Mouse (Mus musculus): ENCODE results near the gene Gm10972. TPM values are rescaled to one million over a fixed set of nuclear protein-coding genes. Genes with fewer than 3 reads are reported as not detected.
A peak's percentile ranks its signal among the peaks of the same experiment; 100 is the strongest.

Gene Gm10972
- polyA plus RNA-seq, 2 experiments: not detected

- no peak for TF ChIP-seq POLR2A (IDR thresholded peaks at IDR 0.05; ENCODE audit: borderline replicate concordance, extremely low read depth, insufficient read depth, insufficient read length)
- WGBS: 69% methylated on average over 2 of the region's 2 CpGs
These were observed 32.3 kb upstream of the Gm10972 start for GRCm38 (mm10) chr3:94610581-94610980.

GRCm38 (mm10) chr3:94611343-94611742 is 31.6 kb upstream of the Gm10972 start:
- no peak overlapping the region for H3K4me3 ChIP-seq (replicated peaks; ENCODE audit: low read length)
- peak overlapping the region; percentile 34 for H3K27ac ChIP-seq (replicated peaks; ENCODE audit: low read depth, low read length)
- H3K4me2 ChIP-seq (replicated peaks; ENCODE audit: low read depth, low read length, severe bottlenecking): no peak overlapping the region
- H3K27me3 ChIP-seq (ENCODE audit: control insufficient read depth, insufficient read depth, low read length): no peaks in the 10 kb centered on the region
- WGBS: 22% methylated on average over 3 of the region's 4 CpGs
- ATAC-seq (ENCODE audit: low FRiP score, low read depth) (no peak), DNase-seq (ENCODE audit: low spot score) (no peak)
- H3K36me3 ChIP-seq (ENCODE audit: control insufficient read depth, insufficient read depth, low read length): no peaks in the 10 kb centered on the region
- H3K9me3 ChIP-seq (ENCODE audit: control insufficient read depth, low read length): no peaks in the 10 kb centered on the region
- H3K4me1 ChIP-seq (ENCODE audit: control insufficient read depth, insufficient read depth, low read length): peaks cover 12% of the 10 kb centered on the region
- TF ChIP-seq POLR2A (IDR thresholded peaks at IDR 0.05; ENCODE audit: borderline replicate concordance, extremely low read depth, insufficient read depth, insufficient read length): no peak
- no peak overlapping the region for H3K9ac ChIP-seq (ENCODE audit: low read depth, low read length, severe bottlenecking)

More at GRCm38 (mm10) chr3:94610581-94610980, 32.3 kb upstream of the Gm10972 start:
- H3K4me1 ChIP-seq (ENCODE audit: control insufficient read depth, insufficient read depth, low read length): peaks cover 12% of the 10 kb centered on the region
- H3K9me3 ChIP-seq (ENCODE audit: control insufficient read depth, low read length): no peaks in the 10 kb centered on the region
- DNase-seq (ENCODE audit: low spot score) (peak; percentile 40), ATAC-seq (ENCODE audit: low FRiP score, low read depth) (no peak)
- no peaks in the 10 kb centered on the region for H3K36me3 ChIP-seq (ENCODE audit: control insufficient read depth, insufficient read depth, low read length)
- no peak overlapping the region for H3K4me2 ChIP-seq (replicated peaks; ENCODE audit: low read depth, low read length, severe bottlenecking)
- H3K27ac ChIP-seq (replicated peaks; ENCODE audit: low read depth, low read length): peak overlapping the region; percentile 34; the same call in 1 of the 2 replicates
- H3K27me3 ChIP-seq (ENCODE audit: control insufficient read depth, insufficient read depth, low read length): no peaks in the 10 kb centered on the region
- no peak overlapping the region for H3K4me3 ChIP-seq (replicated peaks; ENCODE audit: low read length)
- no peak overlapping the region for H3K9ac ChIP-seq (ENCODE audit: low read depth, low read length, severe bottlenecking)

GRCm38 (mm10) chr3:94611834-94612233 is 31.1 kb upstream of the Gm10972 start:
- no peaks in the 10 kb centered on the region for H3K9me3 ChIP-seq (ENCODE audit: control insufficient read depth, low read length)
- no peak for TF ChIP-seq POLR2A (IDR thresholded peaks at IDR 0.05; ENCODE audit: borderline replicate concordance, extremely low read depth, insufficient read depth, insufficient read length)
- H3K27ac ChIP-seq (replicated peaks; ENCODE audit: low read depth, low read length): peak overlapping the region; percentile 34
- H3K4me1 ChIP-seq (ENCODE audit: control insufficient read depth, insufficient read depth, low read length): peaks cover 12% of the 10 kb centered on the region
- no peak overlapping the region for H3K4me3 ChIP-seq (replicated peaks; ENCODE audit: low read length)
- H3K27me3 ChIP-seq (ENCODE audit: control insufficient read depth, insufficient read depth, low read length): no peaks in the 10 kb centered on the region
- H3K4me2 ChIP-seq (replicated peaks; ENCODE audit: low read depth, low read length, severe bottlenecking): no peak overlapping the region
- no peak for DNase-seq (ENCODE audit: low spot score)
- H3K9ac ChIP-seq (ENCODE audit: low read depth, low read length, severe bottlenecking): no peak overlapping the region
- no peak for ATAC-seq (ENCODE audit: low FRiP score, low read depth)
- 55% methylated on average over 5 of the region's 5 CpGs for WGBS
- H3K36me3 ChIP-seq (ENCODE audit: control insufficient read depth, insufficient read depth, low read length): no peaks in the 10 kb centered on the region

- Histone ChIP-seq H3K9me3 (ENCODE audit: control insufficient read depth, low read length) (no peaks in the 10 kb centered on the region), H3K27ac (replicated peaks; ENCODE audit: low read depth, low read length) (no peak overlapping the region), H3K4me3 (replicated peaks; ENCODE audit: low read length) (no peak overlapping the region), H3K27me3 (ENCODE audit: control insufficient read depth, insufficient read depth, low read length) (no peaks in the 10 kb centered on the region), H3K4me2 (replicated peaks; ENCODE audit: low read depth, low read length, severe bottlenecking) (no peak overlapping the region), H3K4me1 (ENCODE audit: control insufficient read depth, insufficient read depth, low read length) (peaks cover 12% of the 10 kb centered on the region), H3K9ac (ENCODE audit: low read depth, low read length, severe bottlenecking) (no peak overlapping the region), H3K36me3 (ENCODE audit: control insufficient read depth, insufficient read depth, low read length) (no peaks in the 10 kb centered on the region)
- no peak for ATAC-seq (ENCODE audit: low FRiP score, low read depth)
- 68% methylated on average over 1 of the region's 1 CpGs for WGBS
- TF ChIP-seq POLR2A (IDR thresholded peaks at IDR 0.05; ENCODE audit: borderline replicate concordance, extremely low read depth, insufficient read depth, insufficient read length): no peak
- no peak for DNase-seq (ENCODE audit: low spot score)
These were observed 30.6 kb upstream of the Gm10972 start for GRCm38 (mm10) chr3:94612274-94612673.

GRCm38 (mm10) chr3:94613258-94613878 is 29.5 kb upstream of the Gm10972 start:
- no peaks in the 10 kb centered on the region for H3K36me3 ChIP-seq (ENCODE audit: control insufficient read depth, insufficient read depth, low read length)
- no peak overlapping the region for H3K9ac ChIP-seq (ENCODE audit: low read depth, low read length, severe bottlenecking)
- no peaks in the 10 kb centered on the region for H3K9me3 ChIP-seq (ENCODE audit: control insufficient read depth, low read length)
- H3K27ac ChIP-seq (replicated peaks; ENCODE audit: low read depth, low read length): no peak overlapping the region
- H3K4me1 ChIP-seq (ENCODE audit: control insufficient read depth, insufficient read depth, low read length): peaks cover 12% of the 10 kb centered on the region
- 80% methylated on average over 7 of the region's 7 CpGs for WGBS
- no peaks in the 10 kb centered on the region for H3K27me3 ChIP-seq (ENCODE audit: control insufficient read depth, insufficient read depth, low read length)
- H3K4me3 ChIP-seq (replicated peaks; ENCODE audit: low read length): no peak overlapping the region
- no peak overlapping the region for H3K4me2 ChIP-seq (replicated peaks; ENCODE audit: low read depth, low read length, severe bottlenecking)
- DNase-seq (ENCODE audit: low spot score) (no peak), ATAC-seq (ENCODE audit: low FRiP score, low read depth) (no peak)
- no peak for TF ChIP-seq POLR2A (IDR thresholded peaks at IDR 0.05; ENCODE audit: borderline replicate concordance, extremely low read depth, insufficient read depth, insufficient read length)
